Mouse (Mus musculus): Measurements from ENCODE around the gene Mthfsd.

The Mthfsd gene

GRCm38 (mm10) chr8:121088871-121089630 is 19.1 kb downstream of the Mthfsd start:
- DNase-seq (ENCODE audit: low spot score in 2 of 2), result no peak

GRCm38 (mm10) chr8:121088281-121088680 is 19.9 kb downstream of the Mthfsd start:
- no peak for DNase-seq (ENCODE audit: low spot score in 2 of 2)

- no peak for DNase-seq (ENCODE audit: low spot score in 2 of 2)
Observed at GRCm38 (mm10) chr8:121086004-121086900, 21.9 kb downstream of the Mthfsd start.

- no peak for DNase-seq (ENCODE audit: low spot score in 2 of 2)
Observed at GRCm38 (mm10) chr8:121085561-121085960, 22.6 kb downstream of the Mthfsd start.

GRCm38 (mm10) chr8:121085011-121085410 is 23.2 kb downstream of the Mthfsd start:
- DNase-seq (ENCODE audit: low spot score in 2 of 2), result no peak

GRCm38 (mm10) chr8:121084210-121084951 is 23.8 kb downstream of the Mthfsd start, which contains the start of gene Foxf1:
Gene Foxf1 (plus strand): TSS chr8:121084386.
- DNase-seq (ENCODE audit: low spot score in 2 of 2), result no peak

- DNase-seq (ENCODE audit: low spot score in 2 of 2), result no peak
Observed at GRCm38 (mm10) chr8:121083936-121084209, 24.3 kb downstream of the Mthfsd start.

GRCm38 (mm10) chr8:121083093-121083935 is 24.9 kb downstream of the Mthfsd start:
- no peak for DNase-seq (ENCODE audit: low spot score in 2 of 2)

- no peak for DNase-seq (ENCODE audit: low spot score in 2 of 2)
Observed at GRCm38 (mm10) chr8:121082218-121083092, 25.7 kb downstream of the Mthfsd start.

GRCm38 (mm10) chr8:121081398-121081797 is 26.8 kb downstream of the Mthfsd start:
- DNase-seq (ENCODE audit: low spot score in 2 of 2), result no peak

- DNase-seq (ENCODE audit: low spot score in 2 of 2), result no peak
Observed at GRCm38 (mm10) chr8:121080361-121081090, 27.7 kb downstream of the Mthfsd start.

- no peak for DNase-seq (ENCODE audit: low spot score in 2 of 2)
Observed at GRCm38 (mm10) chr8:121079944-121080343, 28.2 kb downstream of the Mthfsd start.

GRCm38 (mm10) chr8:121079201-121079600 is 29.0 kb downstream of the Mthfsd start:
- DNase-seq (ENCODE audit: low spot score in 2 of 2), result no peak

- DNase-seq (ENCODE audit: low spot score in 2 of 2), result no peak
Observed at GRCm38 (mm10) chr8:121078721-121079120, 29.5 kb downstream of the Mthfsd start.

- no peak for DNase-seq (ENCODE audit: low spot score in 2 of 2)
Observed at GRCm38 (mm10) chr8:121076555-121076954, 31.6 kb downstream of the Mthfsd start.

GRCm38 (mm10) chr8:121075936-121076335 is 32.3 kb downstream of the Mthfsd start:
- DNase-seq (ENCODE audit: low spot score in 2 of 2), result no peak

- DNase-seq (ENCODE audit: low spot score in 2 of 2), result no peak
Observed at GRCm38 (mm10) chr8:121074848-121075145, 33.4 kb downstream of the Mthfsd start.

GRCm38 (mm10) chr8:121074108-121074847 is 33.9 kb downstream of the Mthfsd start:
- DNase-seq (ENCODE audit: low spot score in 2 of 2), result no peak
